Mouse (Mus musculus) right cerebral cortex, adult 2 months (tissue): ENCODE measurements around the gene Alyref2.

Experiments used
- DNase-seq, 2 experiments: peaks; one replicate each; pipeline ENCODE4 v3.0.0; 2021 to 2022; ENCODE audit warnings: low spot score in 2 of 2

Alyref2 gene

GRCm38 (mm10) chr1:171501016-171501610 lies 2.2 kb upstream of the Alyref2 start:
- no peak for DNase-seq

GRCm38 (mm10) chr1:171501636-171502080 lies 1.6 kb upstream of the Alyref2 start:
- DNase-seq = peak; percentile 8 to 17

- peak; percentile 10 to 17 for DNase-seq
These were observed 659 bp upstream of the Alyref2 start for GRCm38 (mm10) chr1:171502388-171503249.

DNA sequence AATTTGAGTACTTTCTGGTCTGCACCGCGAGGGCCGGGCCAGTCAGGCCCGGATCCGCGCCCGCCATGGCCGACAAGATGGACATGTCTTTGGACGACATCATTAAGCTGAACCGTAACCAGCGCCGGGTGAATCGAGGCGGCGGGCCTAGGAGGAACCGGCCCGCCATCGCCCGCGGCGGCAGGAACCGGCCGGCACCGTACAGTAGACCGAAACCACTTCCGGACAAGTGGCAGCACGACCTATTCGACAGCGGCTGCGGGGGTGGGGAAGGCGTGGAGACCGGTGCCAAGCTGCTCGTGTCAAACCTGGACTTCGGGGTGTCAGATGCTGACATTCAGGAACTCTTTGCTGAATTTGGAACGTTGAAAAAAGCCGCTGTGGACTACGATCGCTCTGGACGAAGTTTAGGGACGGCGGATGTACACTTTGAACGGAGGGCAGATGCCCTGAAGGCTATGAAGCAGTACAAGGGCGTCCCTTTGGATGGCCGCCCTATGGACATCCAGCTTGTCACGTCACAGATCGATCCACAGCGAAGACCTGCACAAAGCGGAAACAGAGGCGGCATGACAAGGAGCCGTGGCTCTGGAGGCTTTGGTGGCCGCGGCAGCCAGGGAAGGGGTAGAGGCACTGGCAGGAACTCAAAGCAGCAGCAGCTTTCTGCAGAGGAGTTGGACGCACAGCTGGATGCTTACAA lies 464 bp downstream of the Alyref2 start:
- peak; percentile 57 to 69 for DNase-seq

DNA sequence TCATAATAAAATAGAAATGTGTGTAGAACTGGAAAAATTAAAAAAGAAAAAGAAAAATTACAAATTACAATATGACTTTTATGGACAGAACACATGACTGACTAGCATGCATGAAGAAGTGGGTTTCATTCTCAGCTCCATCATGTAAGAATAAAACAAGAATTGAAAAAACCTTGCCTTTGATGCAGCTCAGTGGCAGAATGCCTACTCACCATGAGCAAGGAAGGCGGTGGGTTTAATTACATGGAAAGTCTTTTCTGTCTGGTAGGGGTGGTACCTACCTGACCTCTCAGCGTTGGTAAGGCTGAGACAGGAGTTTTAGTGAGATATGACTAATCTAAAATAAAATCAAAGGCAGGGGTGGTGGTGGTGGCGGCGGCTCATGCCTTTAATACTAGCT lies 1.3 kb downstream of the Alyref2 start:
- DNase-seq = no peak

- no peak for DNase-seq
These were observed 10.0 kb downstream of the Alyref2 start for GRCm38 (mm10) chr1:171513234-171513633.

GRCm38 (mm10) chr1:171513760-171514159 lies 10.5 kb downstream of the Alyref2 start:
- DNase-seq = no peak

DNA sequence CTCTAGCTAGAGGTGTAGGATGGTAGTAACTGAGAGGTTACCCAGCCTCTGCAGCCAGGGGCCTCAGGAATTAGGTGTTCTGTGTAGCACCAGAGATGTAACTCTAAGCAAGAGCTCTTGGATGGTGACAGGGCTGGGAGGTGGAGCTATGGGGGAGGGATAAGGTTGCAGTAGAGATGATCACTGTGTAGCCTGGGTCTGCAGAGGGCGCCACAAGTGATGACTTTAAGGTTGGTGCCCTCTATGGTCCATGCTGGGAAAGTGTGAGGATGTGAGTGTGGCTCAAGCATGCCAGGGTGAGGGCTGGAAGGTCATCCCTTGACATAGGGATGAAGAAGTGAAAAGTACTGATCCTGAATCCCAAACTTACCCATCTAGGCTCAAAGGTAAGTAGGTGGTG lies 11.8 kb downstream of the Alyref2 start:
- DNase-seq = no peak

DNA sequence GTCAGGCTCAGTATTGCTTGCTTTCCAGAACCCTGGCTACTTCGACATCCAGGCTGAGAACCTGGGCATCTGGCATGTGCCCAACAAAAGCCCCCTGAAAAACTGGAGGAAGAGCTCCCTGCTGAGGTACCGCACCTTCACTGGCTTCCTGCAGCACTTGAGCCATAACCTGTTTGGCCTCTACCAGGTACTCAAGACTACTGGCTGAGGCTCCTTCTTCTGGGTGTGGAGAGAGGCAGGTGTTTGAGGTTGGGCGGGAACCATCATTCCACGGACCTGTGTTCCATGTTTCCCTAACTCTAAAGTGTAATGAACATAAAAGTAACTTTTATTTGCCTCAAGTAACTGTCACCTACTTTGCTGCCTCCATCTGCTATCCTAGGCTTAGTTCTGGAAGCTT lies 12.3 kb downstream of the Alyref2 start:
- DNase-seq = no peak

DNA sequence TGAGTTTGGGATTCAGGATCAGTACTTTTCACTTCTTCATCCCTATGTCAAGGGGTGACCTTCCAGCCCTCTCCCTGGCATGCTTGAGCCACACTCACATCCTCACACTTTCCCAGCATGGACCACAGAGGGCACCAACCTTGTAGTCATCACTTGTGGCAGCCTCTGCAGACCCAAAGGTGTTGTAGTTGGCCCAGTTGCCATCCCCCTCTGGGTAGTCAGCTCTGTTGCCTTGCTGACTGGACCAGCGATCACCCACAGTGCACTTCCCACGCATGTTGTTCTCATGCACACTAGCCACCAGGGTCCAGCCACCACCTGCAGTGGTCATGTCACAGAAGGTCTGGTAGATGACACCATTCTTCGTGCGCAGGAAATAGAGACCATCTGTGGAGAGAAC lies 28.1 kb downstream of the Alyref2 start:
- DNase-seq = no peak

- no peak for DNase-seq
These were observed 29.6 kb downstream of the Alyref2 start for GRCm38 (mm10) chr1:171532830-171533229.

- no peak for DNase-seq
These were observed 31.3 kb downstream of the Alyref2 start for GRCm38 (mm10) chr1:171534557-171534956.

GRCm38 (mm10) chr1:171535194-171535593 lies 31.9 kb downstream of the Alyref2 start, which contains the start of gene Itln1:
Gene Itln1, minus strand, starts transcription at chr1:171535294.
- no peak for DNase-seq

GRCm38 (mm10) chr1:171540694-171541093 lies 37.4 kb downstream of the Alyref2 start:
- no peak for DNase-seq

- no peak for DNase-seq
These were observed 48.0 kb downstream of the Alyref2 start for GRCm38 (mm10) chr1:171551326-171551725.

DNA sequence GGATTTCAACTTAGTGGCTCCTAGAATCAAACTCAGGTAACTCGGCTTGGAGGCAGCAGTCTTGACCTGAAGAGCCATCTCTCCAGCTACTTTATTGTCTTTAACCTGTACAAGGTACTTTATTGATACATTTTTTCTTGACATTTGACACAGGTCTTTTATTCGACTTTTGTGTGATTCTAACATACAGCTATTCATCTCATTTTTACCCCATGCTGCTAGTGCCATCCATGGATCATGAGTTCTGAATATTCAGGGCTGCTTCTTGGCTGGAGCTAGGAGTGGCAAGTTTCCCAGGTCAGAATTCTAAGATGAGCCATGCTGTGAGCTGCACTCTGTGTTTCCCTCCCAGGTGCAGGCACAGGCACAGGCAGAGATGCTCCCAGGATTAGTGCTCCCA lies 49.0 kb downstream of the Alyref2 start:
- no peak for DNase-seq

DNA sequence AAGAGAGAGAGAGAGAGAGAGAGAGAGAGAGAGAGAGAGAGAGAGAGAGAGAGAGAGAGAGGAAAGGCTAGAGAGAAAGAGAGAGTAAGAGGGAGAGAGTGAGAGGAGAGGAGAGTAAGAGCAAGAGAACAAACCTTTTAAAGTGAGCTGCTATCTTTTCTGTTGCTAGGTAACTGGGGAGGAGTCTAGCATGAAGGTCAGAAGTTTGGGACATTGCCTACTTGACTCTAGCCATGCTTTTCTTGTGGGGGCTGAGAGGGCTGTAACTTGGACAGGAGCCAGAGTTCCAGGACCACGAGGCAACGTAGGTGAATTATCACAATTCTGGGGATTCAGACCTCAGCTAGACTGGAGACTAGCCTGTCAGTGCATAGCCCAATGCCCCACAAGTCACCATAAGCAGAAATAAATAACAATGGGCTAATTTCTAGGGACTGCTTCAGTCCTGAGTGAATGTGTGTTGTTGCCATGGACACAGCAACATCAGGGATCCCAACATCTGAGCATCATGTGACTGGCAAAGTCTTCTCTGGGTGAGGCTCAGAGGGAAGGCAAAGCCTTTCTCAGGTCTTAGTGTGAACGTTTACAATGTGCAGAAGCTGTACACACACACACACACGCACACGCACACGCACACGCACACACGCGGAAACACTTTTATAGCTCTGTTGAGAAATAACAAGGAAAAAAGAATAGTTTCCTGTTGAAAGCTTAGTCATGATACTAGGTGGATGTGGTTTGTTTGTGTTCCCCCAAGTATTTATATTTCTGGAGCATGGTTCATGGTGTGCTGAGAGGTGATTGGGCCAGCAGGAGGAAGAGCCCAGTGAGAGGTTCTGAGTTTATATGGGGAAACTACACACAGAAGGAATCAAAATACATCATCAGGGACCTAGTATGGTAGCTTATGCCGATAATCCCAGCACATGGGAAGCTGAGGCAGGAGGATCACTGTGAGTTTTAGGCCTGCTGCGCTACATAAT lies 50.4 kb downstream of the Alyref2 start:
- no peak for DNase-seq
